Mouse (Mus musculus) retina, adult 2 months (tissue): Measurements from ENCODE around the gene Zfand5.
A peak's percentile ranks its signal among the peaks of the same experiment; 100 is the strongest.
"Not testable (repeated sequence)": the region's sequence is repeated elsewhere in the genome, so short reads cannot be mapped to it uniquely, and the experiment has no call there.

ENCODE experiments used
- DNase-seq: peaks from one replicate; pipeline ENCODE4 v3.0.0-alpha.2; 2012; ENCODE audit warnings: low read depth, low spot score

Gene Zfand5

DNA sequence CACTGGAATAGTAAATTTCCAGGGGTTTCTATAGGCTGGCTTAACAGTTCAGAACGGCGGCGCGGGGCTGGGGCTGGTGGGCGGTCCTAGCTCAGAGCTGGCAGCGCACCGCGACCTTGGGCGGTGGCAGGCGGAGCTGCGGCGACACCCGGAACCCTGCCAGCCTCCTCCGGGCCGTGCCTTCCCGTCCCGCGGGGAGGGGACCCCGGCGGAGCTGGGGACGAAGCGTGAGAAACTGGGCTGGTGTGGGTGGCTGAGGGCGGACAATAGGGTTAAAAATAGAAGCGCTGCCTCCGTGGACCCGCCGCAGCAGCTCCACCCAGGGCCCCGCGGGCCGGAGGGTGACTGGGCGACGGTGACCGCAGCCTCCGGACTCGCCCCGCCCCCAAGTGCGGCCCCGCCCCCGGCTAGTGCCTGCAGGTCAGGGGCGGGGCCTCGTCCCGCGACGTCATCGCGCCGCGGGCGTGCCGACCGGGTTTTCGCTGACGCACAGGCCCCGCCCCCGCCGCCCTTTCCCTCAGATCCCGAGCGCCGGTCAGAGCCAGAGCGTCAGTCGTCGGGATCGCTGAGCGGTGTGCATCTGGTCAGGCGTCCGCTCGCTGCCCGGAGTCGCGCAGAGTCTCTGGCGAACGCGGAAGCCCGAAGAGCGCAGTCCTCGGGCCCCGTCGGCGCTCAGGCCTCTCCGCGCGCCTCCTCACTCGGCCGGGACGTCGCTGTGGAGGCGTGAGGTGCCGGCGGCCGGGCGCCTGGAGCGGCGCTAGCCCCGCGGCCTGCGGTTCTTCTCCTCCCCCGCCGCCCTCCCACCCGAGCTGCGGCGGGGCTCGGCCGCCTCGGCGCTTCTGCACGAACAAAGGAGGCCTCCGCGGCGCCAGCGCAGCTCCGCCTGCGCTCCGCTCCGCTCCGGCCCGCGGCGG lies at the start of gene Zfand5:
Gene Zfand5 (plus strand): TSS at position 538 of the 914 bp plus-strand sequence.
- DNase-seq, result peak; percentile 96

GRCm38 (mm10) chr19:21227131-21227530 lies 44.9 kb upstream of the Zfand5 start:
- no peak for DNase-seq

DNA sequence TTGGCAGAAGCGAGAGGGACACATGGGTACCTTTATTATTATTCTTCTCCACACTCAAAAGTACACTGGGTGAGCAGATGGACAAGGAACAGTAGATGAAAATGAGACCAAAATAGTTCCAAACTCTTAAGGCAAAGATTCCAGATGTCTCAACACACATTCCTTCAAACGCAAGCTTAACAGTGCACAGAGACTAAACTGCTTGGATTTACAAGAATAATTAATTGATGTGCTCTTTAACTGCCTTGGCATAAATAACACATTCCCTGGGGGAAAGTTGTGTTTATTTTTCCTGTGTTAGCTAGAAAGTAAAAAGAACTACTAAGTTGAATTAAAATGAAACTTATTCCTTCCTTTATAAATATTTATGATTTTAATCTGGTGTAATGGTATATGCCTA lies 44.3 kb upstream of the Zfand5 start:
- DNase-seq, result no peak

DNA sequence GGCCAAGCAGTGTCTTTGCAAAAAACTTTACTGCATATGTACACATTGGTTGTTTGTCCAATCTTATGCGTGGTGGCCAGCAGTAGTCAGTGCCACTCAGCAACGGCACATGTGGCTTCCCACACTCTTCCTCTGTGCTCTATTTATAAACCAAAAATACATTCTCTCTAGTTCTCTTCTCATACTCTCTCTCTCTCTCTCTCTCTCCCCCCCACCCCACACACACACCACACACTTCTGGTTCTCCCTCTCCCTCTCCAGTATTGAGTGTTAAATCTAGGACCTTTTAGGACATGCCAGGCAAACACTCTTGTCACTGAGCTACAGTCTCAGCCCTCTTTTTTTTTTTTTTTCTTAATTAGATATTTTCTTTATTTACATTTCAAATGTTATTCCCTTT lies 23.3 kb upstream of the Zfand5 start:
- not testable (repeated sequence) for DNase-seq

DNA sequence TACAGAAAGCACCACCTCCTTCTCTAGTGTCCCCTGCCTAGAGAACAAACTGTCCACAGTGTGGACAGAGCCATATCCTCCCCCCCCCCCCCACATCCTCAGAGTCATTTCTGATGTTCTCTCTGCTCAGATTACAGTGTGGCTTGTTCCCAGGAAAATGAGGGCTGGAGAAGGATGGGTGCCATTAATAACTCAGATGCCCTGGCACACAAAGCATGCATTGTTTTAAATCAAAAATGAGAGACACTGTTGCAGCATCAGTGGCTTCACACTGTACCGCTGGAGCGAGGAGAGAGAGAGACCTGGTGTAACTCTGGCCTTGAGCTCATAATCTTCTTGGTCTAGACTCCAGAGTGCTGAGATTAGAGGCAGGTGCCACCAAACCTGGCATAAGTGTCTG lies 18.2 kb upstream of the Zfand5 start:
- DNase-seq, result no peak

DNA sequence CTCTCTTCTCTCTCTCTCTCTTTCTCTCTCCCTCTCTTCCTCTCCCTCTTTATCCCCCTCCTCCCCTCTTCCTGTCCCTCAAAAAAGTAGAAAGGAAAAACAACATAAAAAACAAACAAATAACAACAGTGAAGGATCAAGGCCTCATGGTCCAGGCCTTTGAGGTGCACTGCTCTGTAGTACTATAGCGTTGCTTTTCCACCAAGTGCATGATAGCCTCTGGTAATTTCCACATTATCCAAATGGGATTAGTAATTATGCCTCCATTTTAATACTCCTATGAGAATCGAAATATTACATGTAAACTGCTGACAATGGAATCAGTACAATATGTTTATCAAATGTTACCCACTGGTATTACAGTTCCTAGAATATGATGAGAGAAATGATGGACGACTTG lies 16.2 kb upstream of the Zfand5 start:
- no peak for DNase-seq

GRCm38 (mm10) chr19:21259453-21259852 lies 12.6 kb upstream of the Zfand5 start:
- DNase-seq, result no peak

- DNase-seq, result no peak
Observed at GRCm38 (mm10) chr19:21260280-21260679, 11.8 kb upstream of the Zfand5 start.

- DNase-seq, result no peak
Observed at GRCm38 (mm10) chr19:21271186-21271585, 892 bp upstream of the Zfand5 start.

GRCm38 (mm10) chr19:21272655-21273284 lies 692 bp downstream of the Zfand5 start:
- DNase-seq, result peak; percentile 39

GRCm38 (mm10) chr19:21273440-21273839 lies 1.4 kb downstream of the Zfand5 start:
- DNase-seq, result no peak

DNA sequence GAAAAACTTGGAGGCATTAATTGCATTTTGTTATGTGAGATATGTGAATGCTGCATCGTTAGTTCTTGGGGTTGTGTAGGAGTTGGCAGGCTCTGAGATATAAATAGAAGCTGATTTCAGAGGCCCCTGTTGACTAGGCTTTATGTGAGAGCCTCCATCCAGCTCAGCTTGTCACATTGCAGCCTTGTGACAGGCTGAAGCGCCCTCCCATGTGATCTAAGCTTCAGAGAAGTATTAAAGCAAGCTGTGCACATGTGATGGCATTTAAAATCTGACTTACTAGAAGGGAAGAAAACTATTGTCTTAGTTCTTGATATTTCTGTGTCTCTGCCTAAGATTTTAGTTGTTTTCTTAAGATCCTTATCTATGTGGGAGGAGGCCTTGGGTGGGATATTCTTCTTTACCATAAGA lies 2.1 kb downstream of the Zfand5 start:
- peak; percentile 78 for DNase-seq

- DNase-seq, result no peak
Observed at GRCm38 (mm10) chr19:21274714-21275113, 2.6 kb downstream of the Zfand5 start.

DNA sequence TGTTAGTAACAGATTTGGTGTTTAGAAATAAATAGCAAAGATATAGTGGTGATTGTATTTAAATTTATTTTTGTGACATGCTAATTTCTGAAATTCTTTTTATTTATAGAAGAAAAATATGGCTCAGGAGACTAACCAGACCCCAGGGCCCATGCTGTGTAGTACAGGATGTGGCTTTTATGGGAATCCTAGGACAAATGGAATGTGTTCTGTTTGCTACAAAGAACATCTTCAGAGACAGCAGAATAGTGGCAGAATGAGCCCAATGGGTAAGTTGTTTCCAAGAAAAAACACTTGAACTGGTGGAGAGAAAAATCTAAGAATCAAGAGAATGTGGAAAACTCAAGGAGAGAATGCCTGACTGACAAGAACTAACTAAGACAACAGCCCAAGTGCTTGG lies 4.2 kb downstream of the Zfand5 start:
- DNase-seq, result no peak

GRCm38 (mm10) chr19:21286421-21287097 lies 14.5 kb downstream of the Zfand5 start:
- no peak for DNase-seq

- no peak for DNase-seq
Observed at GRCm38 (mm10) chr19:21297411-21297810, 25.3 kb downstream of the Zfand5 start.

- no peak for DNase-seq
Observed at GRCm38 (mm10) chr19:21301787-21302186, 29.7 kb downstream of the Zfand5 start.

GRCm38 (mm10) chr19:21307755-21308154 lies 35.7 kb downstream of the Zfand5 start:
- no peak for DNase-seq

DNA sequence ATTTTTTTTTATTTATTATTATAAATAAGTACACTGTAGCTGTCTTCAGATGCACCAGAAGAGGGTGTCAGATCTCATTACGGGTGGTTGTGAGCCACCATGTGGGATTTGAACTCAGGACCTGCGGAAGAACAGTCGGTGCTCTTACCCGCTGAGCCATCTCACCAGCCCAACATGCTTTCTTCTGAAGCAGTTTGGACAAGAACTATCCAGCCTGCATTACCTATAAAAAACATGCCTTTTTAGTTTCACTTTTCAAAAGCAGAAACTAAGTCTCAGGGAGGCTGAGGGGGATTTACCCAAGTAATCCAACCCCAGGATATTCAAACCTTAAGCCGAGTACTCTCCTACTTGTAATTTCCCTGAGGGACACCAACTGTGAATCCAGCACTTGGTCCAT lies 38.3 kb downstream of the Zfand5 start:
- DNase-seq, result not testable (repeated sequence)

GRCm38 (mm10) chr19:21315701-21316100 lies 43.6 kb downstream of the Zfand5 start:
- no peak for DNase-seq

GRCm38 (mm10) chr19:21319618-21320017 lies 47.5 kb downstream of the Zfand5 start:
- DNase-seq, result no peak

- DNase-seq, result no peak
Observed at GRCm38 (mm10) chr19:21325333-21325732, 53.3 kb downstream of the Zfand5 start.
